Mouse (Mus musculus) forebrain, postnatal 0 days (tissue): ENCODE measurements around the gene Hilpda. TPM values are rescaled to one million over a fixed set of nuclear protein-coding genes. Genes with fewer than 3 reads are reported as not detected.

Experiments used
- ATAC-seq: fragments of 200-750 bp; cut with Nextera tagmentation; 2 replicates; pipeline ENCODE4 v1.8.0; 2017; ENCODE audit warnings: mild to moderate bottlenecking, moderate library complexity
- DNase-seq: peaks from one replicate; pipeline ENCODE4 v3.0.0-alpha.2; 2015
- H3K27ac ChIP-seq: fragments of 300-500 bp; sonication (generic); 2 replicates; pipeline ENCODE4 v1.5.1; 2014; ENCODE audit warnings: low read depth, mild to moderate bottlenecking, antibody characterized with exemption, low read length, moderate library complexity, mixed read lengths
- H3K27me3 ChIP-seq: fragments of 300-500 bp; sonication (generic); 2 replicates; pipeline ENCODE4 v1.6.1; 2014; ENCODE audit warnings: mild to moderate bottlenecking, low read length, mixed read lengths; ENCODE audit not compliant: insufficient read depth
- H3K36me3 ChIP-seq: fragments of 300-500 bp; sonication (generic); 2 replicates; pipeline ENCODE4 v1.6.1; 2014; ENCODE audit warnings: mild to moderate bottlenecking, moderate library complexity; ENCODE audit not compliant: insufficient read depth
- H3K4me1 ChIP-seq: fragments of 300-500 bp; sonication (generic); 2 replicates; pipeline ENCODE4 v1.6.1; 2014; ENCODE audit warnings: antibody characterized with exemption; ENCODE audit not compliant: insufficient read depth
- H3K4me2 ChIP-seq: fragments of 300-500 bp; sonication (generic); 2 replicates; pipeline ENCODE4 v1.6.1; 2014; ENCODE audit warnings: low read depth, mild to moderate bottlenecking, moderate library complexity
- H3K4me3 ChIP-seq: fragments of 300-500 bp; sonication (generic); 2 replicates; pipeline ENCODE4 v1.5.1; 2014; ENCODE audit warnings: low read depth, low read length, mixed read lengths
- H3K9ac ChIP-seq: fragments of 300-500 bp; sonication (generic); 2 replicates; pipeline ENCODE4 v1.6.1; 2014; ENCODE audit warnings: mild to moderate bottlenecking
- H3K9me3 ChIP-seq: fragments of 300-500 bp; sonication (generic); 2 replicates; pipeline ENCODE4 v1.6.1; 2016; ENCODE audit warnings: low read length
- CTCF ChIP-seq: sonication (generic); IDR thresholded peaks from 2 replicates; pipeline ENCODE4 v1.5.1; 2016; ENCODE audit warnings: antibody characterized with exemption, control low read depth, low read depth
- WGBS: fragments of 180-500 bp; shearing (Covaris S2); extraction: QIAGEN DNeasy Blood & Tissue Kit; methylation state at CpG from one replicate; pipeline ENCODE4 v1.1.7; 2014; 5-methylcytosine and 5-hydroxymethylcytosine counted together
- polyA plus RNA-seq: library from polyadenylated mRNA; unstranded; fragments of >200 nt; fragmentation: Nextera tagmentation; extraction: Ambion mirVana; gene quantifications from 2 replicates; pipeline ENCODE4 v1.2.1, GENCODE M21; 2015
- total RNA-seq: library from RNA; depleted of rRNA; stranded (reverse); fragments of >200 nt; gene quantifications from 2 replicates; pipeline ENCODE4 v1.2.3, GENCODE M21; 2014

Gene Hilpda
- total and polyA plus RNA-seq, 2 experiments from 2014 or later = 16.8 to 37.4 TPM

GRCm38 (mm10) chr6:29259418-29259817, 12.9 kb upstream of the Hilpda start:
- no peaks in the 10 kb centered on the region for H3K36me3 ChIP-seq
- no peaks in the 10 kb centered on the region for H3K9me3 ChIP-seq
- H3K4me2 ChIP-seq = no peak overlapping the region
- WGBS = 95% methylated on average over 1 of the region's 1 CpGs
- TF ChIP-seq CTCF = no peak
- no peak for ATAC-seq
- no peak for DNase-seq
- no peak overlapping the region for H3K4me3 ChIP-seq
- H3K27me3 ChIP-seq = no peaks in the 10 kb centered on the region
- no peak overlapping the region for H3K27ac ChIP-seq
- H3K4me1 ChIP-seq = peaks cover 9% of the 10 kb centered on the region; the same call in 1 of the 2 replicates
- H3K9ac ChIP-seq = no peak overlapping the region

GRCm38 (mm10) chr6:29261831-29262230, 10.5 kb upstream of the Hilpda start:
- TF ChIP-seq CTCF = no peak
- ATAC-seq = no peak
- H3K4me1 ChIP-seq = peaks cover 9% of the 10 kb centered on the region; the same call in 1 of the 2 replicates

GRCm38 (mm10) chr6:29263650-29264455, 8.4 kb upstream of the Hilpda start:
- Histone ChIP-seq H3K4me3 (no peak overlapping the region), H3K27ac (peak overlapping the region; percentile 40; the same call in 1 of the 2 replicates), H3K9ac (no peak overlapping the region), H3K36me3 (no peaks in the 10 kb centered on the region), H3K4me2 (no peak overlapping the region), H3K27me3 (no peaks in the 10 kb centered on the region), H3K9me3 (no peaks in the 10 kb centered on the region), H3K4me1 (peaks cover 9% of the 10 kb centered on the region; the same call in 1 of the 2 replicates)
- WGBS = 33% methylated on average over 6 of the region's 6 CpGs
- ATAC-seq = peak; percentile 91
- peak; percentile 73 for DNase-seq
- TF ChIP-seq CTCF = no peak

More at GRCm38 (mm10) chr6:29261831-29262230, 10.5 kb upstream of the Hilpda start:
- Histone ChIP-seq H3K27me3 (no peaks in the 10 kb centered on the region), H3K9ac (no peak overlapping the region), H3K4me3 (no peak overlapping the region), H3K27ac (no peak overlapping the region), H3K36me3 (no peaks in the 10 kb centered on the region), H3K4me2 (no peak overlapping the region), H3K9me3 (no peaks in the 10 kb centered on the region)
- DNase-seq = no peak
- 89% methylated on average over 5 of the region's 5 CpGs for WGBS

GRCm38 (mm10) chr6:29264456-29264781, 7.9 kb upstream of the Hilpda start:
- H3K4me1 ChIP-seq = peaks cover 9% of the 10 kb centered on the region; the same call in 1 of the 2 replicates
- no peaks in the 10 kb centered on the region for H3K9me3 ChIP-seq
- DNase-seq (no peak), ATAC-seq (peak; percentile 5; the same call in 1 of the 2 replicates)
- H3K27me3 ChIP-seq = no peaks in the 10 kb centered on the region
- no peak overlapping the region for H3K4me3 ChIP-seq
- H3K9ac ChIP-seq = no peak overlapping the region
- no peak for TF ChIP-seq CTCF
- H3K4me2 ChIP-seq = no peak overlapping the region
- no peaks in the 10 kb centered on the region for H3K36me3 ChIP-seq
- WGBS = 69% methylated on average over 3 of the region's 3 CpGs
- H3K27ac ChIP-seq = no peak overlapping the region

- Histone ChIP-seq H3K27ac (no peak overlapping the region), H3K9me3 (no peaks in the 10 kb centered on the region), H3K36me3 (no peaks in the 10 kb centered on the region), H3K4me3 (no peak overlapping the region), H3K9ac (no peak overlapping the region), H3K27me3 (no peaks in the 10 kb centered on the region), H3K4me1 (peaks cover 9% of the 10 kb centered on the region; the same call in 1 of the 2 replicates), H3K4me2 (no peak overlapping the region)
- DNase-seq (no peak), ATAC-seq (no peak)
- no peak for TF ChIP-seq CTCF
- WGBS = 82% methylated on average over 4 of the region's 4 CpGs
Measured at GRCm38 (mm10) chr6:29266936-29267335, 5.4 kb upstream of the Hilpda start.

GRCm38 (mm10) chr6:29269006-29269668, 3.2 kb upstream of the Hilpda start:
- Histone ChIP-seq H3K36me3 (no peaks in the 10 kb centered on the region), H3K27ac (no peak overlapping the region), H3K9me3 (no peaks in the 10 kb centered on the region), H3K27me3 (no peaks in the 10 kb centered on the region), H3K4me3 (no peak overlapping the region), H3K4me2 (no peak overlapping the region), H3K4me1 (peaks cover 5% of the 10 kb centered on the region; the same call in 1 of the 2 replicates), H3K9ac (no peak overlapping the region)
- ATAC-seq (no peak), DNase-seq (no peak)
- 81% methylated on average over 6 of the region's 6 CpGs for WGBS
- no peak for TF ChIP-seq CTCF

GRCm38 (mm10) chr6:29270961-29271360, 1.3 kb upstream of the Hilpda start:
- Histone ChIP-seq H3K27me3 (no peaks in the 10 kb centered on the region), H3K4me2 (no peak overlapping the region), H3K27ac (no peak overlapping the region), H3K9me3 (no peaks in the 10 kb centered on the region), H3K9ac (no peak overlapping the region), H3K4me1 (peaks cover 4% of the 10 kb centered on the region; the same call in 1 of the 2 replicates), H3K36me3 (peaks cover 7% of the 10 kb centered on the region; the same call in 1 of the 2 replicates), H3K4me3 (no peak overlapping the region)
- DNase-seq (no peak), ATAC-seq (no peak)
- WGBS = 26% methylated on average over 8 of the region's 8 CpGs
- no peak for TF ChIP-seq CTCF
